Mouse (Mus musculus): ENCODE results near the gene Kpna6. TPM values are rescaled to one million over a fixed set of nuclear protein-coding genes. Genes with fewer than 3 reads are reported as not detected.

Gene Kpna6
- total RNA-seq, 2 experiments from 2014 or later, result 36.1 to 39.0 TPM

DNA sequence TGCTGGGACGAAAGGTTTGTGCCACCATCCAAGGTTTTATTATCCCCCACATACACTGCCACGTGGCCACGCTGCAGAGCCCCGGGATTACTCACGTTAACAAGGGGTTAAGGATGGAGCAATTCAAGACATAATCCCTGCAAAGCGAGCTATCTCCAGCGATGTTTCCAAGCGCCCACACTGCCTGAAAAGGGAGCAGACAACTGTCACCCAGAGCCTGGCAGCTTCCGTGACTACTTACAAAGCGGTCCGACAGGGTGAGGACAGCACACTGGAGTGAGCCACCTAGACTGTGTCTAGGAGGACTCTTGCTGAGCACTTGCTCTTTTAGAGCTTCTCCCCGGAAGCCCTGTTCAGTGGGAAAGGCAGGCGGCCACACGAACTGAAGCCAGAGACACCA, 17.8 kb downstream of the Kpna6 start:
- ATAC-seq (replicated peaks; ENCODE audit: low FRiP score, low TSS enrichment, poor library complexity, severe bottlenecking), result no peak

DNA sequence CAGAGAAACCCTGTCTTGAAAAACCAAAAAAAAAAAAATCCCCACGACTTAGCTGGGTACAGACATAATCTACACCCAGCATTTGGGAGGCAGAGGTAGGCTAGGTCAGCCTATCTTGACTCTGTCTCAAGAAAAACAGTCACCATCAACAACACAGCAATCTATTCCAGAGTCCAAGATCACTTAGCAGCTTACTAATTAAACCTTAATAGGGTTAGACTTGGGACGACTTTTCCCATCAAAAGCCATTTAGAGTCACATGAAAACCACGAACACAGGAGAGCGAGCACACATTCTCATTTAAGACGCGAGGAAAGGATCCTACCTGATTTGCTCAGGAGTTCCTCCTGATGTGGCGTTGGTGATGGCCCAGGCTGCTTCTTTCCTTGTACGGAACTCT, 22.2 kb downstream of the Kpna6 start:
- ATAC-seq (replicated peaks; ENCODE audit: low FRiP score, low TSS enrichment, poor library complexity, severe bottlenecking), result no peak

DNA sequence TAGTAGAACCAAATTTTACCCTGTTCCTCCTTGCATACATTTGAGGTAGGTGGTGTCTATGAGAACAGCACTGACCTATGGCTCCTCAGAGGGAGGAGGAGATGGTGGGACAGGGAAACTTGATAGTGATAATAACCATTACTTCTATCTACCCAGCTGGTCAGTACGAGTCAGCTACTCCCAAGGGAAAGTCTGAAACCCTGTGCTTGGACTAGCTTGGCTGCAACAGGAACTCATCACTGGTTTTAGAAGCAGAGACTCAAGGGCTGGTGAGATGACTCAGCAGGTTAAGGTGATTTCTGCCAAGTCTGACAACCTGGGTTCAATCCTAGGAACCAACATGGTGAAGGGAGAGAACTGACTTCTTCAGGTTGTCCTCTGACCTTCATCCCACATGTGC, 23.9 kb downstream of the Kpna6 start:
- ATAC-seq (replicated peaks; ENCODE audit: low FRiP score, low TSS enrichment, poor library complexity, severe bottlenecking), result no peak

DNA sequence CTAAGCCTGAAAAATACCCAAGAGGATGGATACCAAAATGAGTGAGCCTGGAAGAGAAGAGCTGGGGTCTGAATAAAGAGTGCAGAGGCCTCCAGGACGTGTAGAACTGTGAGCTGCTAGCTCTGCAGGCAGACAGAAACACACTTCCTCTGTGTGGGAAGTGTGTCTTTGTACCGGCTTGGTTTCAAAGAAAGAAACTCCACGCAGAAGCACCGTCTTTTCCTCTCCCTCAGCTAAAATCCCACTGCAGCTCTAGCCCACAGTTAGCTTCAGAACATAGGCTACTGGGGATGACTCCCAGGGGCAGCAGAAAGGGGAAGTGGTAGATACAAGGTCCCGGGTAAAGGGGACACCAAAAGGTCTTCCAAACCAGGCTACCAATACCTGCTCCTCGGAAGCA, 27.4 kb downstream of the Kpna6 start:
- ATAC-seq (replicated peaks; ENCODE audit: low FRiP score, low TSS enrichment, poor library complexity, severe bottlenecking), result no peak

DNA sequence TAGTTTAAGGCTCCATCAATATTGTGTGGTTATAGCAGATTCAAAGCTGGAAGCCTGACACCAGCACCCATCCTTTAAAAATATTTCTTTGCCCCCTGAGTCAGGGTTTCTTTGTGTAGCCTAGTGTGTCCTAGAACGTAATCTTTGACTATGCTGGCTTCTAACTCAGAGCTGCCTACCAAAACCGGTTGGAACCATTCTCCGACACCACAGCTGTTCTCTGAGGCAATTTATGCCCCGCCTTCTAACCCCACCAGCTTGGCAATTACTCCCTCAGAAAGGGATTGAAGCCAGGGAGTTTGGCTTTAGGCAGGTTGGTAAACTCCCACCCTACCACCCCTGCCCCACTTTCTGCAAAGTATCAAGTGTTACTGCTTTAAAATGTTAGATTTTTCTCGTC, 30.8 kb downstream of the Kpna6 start:
- ATAC-seq (replicated peaks; ENCODE audit: low FRiP score, low TSS enrichment, poor library complexity, severe bottlenecking), result no peak

DNA sequence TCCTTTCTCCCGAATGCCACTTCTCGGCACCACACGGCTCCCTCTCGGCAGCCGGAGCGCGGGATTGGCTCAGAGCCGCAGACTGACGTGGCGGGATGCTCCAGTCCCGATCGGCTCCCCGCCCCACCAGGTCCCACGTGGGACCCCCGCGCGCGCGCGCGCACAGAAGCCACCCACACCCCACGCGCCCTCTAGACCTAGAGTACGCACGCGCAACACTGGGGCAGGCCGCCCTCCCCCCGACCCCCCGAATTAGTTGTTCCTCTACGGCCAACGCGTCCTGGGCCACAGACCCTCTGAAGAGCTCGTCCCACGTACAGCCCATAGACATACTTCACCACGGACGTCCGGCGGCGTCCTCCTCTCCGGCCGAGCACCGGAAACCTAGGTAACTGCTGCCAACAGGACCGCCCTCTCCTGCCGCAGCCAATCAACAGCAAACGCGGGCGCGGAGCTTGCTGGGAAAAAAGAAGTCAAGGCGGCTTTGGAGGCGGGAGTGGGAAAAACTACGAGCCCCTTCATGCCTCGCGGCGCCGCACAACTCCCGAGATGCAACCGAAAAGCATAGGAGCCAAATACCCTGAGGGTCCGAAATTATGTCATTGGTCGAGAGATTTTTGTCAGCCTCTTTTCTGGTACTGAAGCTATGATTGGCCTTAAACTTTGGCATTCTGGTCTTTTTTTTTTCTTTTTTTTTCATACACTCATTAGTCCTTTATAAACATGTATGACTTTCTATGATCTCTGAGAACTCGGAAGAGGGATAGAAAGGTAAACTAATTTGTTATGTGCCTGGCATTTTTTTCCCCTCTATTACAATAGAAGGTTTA, 31.7 kb downstream of the Kpna6 start, which contains the start of gene Txlna:
Txlna (minus strand) TSS at position 428 of the 830 bp plus-strand sequence.
- peak; percentile 89 for ATAC-seq (replicated peaks; ENCODE audit: low FRiP score, low TSS enrichment, poor library complexity, severe bottlenecking)

DNA sequence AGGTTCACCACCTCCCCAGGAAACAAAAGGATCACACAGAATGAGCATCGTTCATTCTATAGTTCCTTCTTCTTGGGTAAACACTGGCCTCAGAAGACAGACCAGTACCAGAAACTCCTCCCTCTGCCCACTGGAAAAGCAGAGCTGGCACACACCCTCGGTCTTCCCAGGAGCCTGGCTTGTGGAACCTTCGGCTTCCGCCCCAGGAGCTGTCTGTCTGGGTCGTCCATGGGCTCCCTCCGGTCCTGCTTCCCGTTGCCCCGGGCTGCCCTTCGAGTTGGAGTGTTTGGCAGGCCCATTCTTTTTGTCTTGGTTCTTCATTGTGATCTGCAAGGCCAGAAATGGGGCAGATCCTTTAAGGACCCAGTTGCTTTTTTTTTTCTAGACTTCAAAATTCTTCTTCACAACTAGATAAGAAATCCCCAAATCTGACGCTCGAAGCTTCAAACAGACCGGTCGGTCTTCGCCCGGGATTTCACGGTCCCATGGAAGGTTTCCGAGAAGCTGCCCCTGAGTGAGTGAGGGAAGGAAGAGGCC, 32.4 kb downstream of the Kpna6 start:
- 0 out of 2 replicates have a peak, but pooled peaks have one; percentile 8 for ATAC-seq (replicated peaks; ENCODE audit: low FRiP score, low TSS enrichment, poor library complexity, severe bottlenecking)

DNA sequence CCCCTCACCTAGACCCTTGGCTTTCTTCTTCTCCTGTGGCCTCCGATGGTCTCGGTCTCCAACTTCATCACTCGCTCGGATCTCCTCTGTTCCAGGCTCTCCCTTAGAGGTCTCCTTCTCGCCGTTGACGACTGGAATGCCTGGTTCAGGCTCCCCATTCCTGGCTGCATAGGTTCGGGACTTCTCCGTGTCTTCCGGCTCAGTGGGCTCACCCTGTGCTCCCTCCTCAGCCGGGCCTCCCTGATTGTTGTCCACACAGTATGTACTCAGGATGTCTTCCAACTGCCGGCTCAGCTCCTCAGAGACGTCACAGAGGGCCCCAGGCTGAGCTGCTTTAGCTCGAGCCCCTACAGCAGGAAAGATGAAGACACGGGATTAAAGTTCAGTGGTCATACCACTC, 33.3 kb downstream of the Kpna6 start:
- no peak for ATAC-seq (replicated peaks; ENCODE audit: low FRiP score, low TSS enrichment, poor library complexity, severe bottlenecking)

DNA sequence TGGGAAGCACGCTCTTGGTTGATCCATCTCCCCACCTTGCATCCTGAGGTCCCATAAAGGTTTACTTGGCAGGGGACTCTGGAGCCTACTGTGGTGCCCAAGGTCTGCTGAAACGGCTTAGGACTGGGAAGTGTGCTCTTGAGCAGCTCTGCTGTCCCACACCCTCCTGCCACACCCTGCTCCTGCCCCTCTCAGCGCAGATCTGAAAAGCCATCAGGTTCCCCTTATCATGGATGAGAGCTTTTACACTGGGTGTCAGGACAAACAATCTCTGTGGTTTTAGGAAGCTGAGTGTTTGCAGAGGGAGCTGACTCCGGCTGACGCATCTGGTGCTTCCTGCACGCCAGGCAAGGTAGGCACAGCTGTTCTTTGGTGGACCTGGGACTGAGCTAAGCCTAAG, 38.7 kb downstream of the Kpna6 start:
- peak; percentile 56 for ATAC-seq (replicated peaks; ENCODE audit: low FRiP score, low TSS enrichment, poor library complexity, severe bottlenecking)

DNA sequence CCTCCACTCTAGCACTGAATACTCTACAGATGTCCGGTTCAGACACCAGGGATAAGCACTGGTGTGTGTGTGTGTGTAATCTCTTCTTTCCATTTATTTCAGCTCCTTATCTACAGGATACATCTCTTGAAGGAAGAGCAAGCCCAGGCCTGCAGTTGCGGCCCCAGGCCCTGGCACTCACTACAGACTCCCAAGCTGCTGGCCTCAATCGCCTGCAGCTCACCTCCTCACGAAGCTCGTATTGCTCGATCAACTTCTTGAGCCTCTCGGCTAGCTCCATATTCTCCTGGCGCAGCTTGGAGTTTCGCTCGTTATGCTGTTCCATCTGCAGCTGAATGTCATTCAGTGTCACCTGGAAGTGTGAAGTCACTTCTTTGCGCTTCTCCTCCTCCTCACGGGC, 40.7 kb downstream of the Kpna6 start:
- no peak for ATAC-seq (replicated peaks; ENCODE audit: low FRiP score, low TSS enrichment, poor library complexity, severe bottlenecking)

DNA sequence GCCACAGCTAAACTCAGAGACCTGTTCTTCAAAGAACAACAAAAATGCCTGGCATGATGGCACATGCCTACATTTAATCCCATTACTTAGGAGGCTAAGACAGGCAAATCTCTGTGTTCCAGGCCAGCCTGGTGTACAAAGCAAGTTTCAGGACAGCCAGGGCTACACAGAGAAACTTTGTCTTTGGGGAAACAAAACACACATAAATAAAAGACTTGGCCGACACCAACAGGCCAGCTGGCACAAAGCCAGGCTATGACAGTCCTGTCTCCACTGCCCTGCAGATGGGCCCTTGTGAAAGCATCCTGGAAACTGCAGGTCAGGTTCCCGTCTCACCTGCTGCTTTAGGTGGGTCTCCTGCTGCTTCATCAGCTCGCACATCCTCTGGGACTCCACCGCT, 41.6 kb downstream of the Kpna6 start:
- no peak for ATAC-seq (replicated peaks; ENCODE audit: low FRiP score, low TSS enrichment, poor library complexity, severe bottlenecking)

DNA sequence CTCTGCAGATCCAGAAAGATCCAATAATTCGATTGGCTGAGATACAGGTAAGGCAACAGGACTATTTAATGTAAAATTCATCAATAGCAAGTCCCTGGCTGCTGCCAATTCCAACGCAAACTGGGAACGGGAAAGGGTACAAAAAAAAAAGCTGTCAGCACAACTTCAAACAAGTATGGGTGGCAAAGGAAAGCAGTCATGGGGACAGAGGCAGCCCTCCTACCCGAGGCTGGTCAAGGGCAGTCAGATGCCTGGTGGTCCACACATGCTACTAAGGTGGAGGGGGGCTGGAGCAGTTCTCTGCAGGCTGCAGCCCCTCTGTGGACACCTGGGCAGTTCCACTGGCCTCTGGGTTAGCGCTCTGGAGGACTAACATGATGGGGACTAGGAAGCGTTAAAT, 46.5 kb downstream of the Kpna6 start:
- no peak for ATAC-seq (replicated peaks; ENCODE audit: low FRiP score, low TSS enrichment, poor library complexity, severe bottlenecking)

DNA sequence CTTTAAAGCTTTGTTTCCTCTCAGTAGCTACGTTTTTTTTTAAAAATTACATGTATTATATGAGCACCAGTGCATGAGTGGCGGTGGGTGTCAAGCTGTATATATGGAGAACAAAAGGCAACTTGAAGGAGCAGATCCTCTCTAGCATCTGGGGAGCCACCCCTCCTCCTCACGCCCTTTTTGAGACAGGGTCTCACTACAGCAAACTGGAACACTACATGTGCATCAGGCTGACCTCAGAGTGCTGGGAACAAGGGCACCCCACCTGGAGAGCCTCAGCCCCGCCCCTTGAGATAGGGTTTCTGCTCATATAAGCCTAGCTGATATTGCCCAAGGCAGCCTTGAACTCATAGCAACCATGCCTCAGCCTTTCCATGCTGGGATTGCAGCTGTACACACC, 47.1 kb downstream of the Kpna6 start:
- ATAC-seq (replicated peaks; ENCODE audit: low FRiP score, low TSS enrichment, poor library complexity, severe bottlenecking), result no peak

DNA sequence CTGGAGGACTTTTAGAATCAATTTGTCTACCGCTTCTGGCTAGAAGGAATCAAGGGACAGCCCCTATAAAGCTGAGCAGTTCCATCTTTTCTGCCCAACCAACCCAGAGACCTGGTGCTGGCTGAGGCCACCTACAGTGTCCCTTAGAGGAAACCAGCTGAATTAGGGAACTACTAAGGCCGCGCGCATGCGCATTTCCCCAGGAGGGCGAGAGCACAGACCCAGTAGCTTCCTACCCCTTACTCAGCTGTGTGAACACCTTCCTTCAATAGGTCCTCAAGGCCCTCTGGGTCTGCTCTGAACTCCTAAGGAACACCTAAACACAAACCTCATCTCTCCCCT, 47.6 kb downstream of the Kpna6 start:
- ATAC-seq (replicated peaks; ENCODE audit: low FRiP score, low TSS enrichment, poor library complexity, severe bottlenecking), result peak; percentile 12; the same call in 1 of the 2 replicates

DNA sequence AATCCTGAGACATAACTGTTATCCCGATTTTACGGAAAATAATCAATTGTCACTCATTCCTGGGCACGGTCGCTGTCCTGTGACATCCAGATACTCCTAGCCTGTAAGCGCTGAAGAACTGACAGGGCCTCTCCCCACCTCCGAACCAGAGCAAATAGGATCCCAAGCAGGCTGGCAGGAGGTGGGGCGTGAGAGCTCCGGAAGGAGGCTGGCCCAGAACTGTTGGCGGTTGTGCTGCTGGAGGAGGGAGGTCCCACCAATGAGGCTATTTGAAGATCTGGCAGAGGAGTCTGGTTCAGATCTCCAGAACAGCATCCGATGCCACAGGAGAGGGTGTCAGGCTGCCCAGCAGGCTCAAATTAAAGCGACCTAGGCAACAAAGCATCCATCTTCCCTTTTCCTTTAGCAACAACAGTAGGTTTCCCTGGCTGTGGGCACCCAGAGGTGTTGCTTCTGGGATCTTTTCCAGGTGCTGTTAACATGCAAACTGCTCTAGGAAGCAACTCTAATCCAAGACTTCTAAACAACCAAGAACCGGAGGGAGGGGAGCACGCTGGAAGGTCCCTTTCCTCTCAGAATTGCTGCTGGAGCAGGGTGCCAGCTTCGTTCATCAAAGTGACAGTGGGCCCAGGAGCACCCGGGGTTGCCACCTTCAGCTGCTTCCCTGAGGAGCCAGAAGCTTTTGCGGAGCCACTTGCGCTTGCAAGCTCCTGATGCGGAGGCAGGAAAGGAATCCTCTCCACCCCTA, 48.1 kb downstream of the Kpna6 start:
- peak; percentile 94 for ATAC-seq (replicated peaks; ENCODE audit: low FRiP score, low TSS enrichment, poor library complexity, severe bottlenecking)

DNA sequence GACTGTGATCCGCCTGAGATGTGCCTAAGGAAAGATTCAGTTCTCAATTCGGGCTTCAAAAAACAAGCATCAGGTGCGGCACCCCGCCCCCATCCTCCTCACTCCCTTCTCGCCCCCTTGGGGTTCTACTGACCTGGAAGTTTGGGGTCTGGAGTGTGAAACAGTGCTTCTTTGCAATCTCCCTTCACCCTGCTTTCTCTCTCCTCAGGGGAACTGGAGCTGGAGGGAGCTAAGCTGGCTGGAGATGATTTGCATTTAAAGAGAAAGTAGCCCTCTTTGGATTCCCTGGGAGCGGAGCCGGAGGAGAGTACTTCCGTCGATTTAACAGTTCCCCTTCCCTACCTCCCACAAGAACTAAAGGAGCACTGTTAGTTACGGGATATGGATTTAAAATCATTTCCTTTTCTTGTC, 48.9 kb downstream of the Kpna6 start, which contains the start of gene Ccdc28b:
Ccdc28b (minus strand) TSS at position 267 of the 411 bp plus-strand sequence.
- no peak for ATAC-seq (replicated peaks; ENCODE audit: low FRiP score, low TSS enrichment, poor library complexity, severe bottlenecking)

DNA sequence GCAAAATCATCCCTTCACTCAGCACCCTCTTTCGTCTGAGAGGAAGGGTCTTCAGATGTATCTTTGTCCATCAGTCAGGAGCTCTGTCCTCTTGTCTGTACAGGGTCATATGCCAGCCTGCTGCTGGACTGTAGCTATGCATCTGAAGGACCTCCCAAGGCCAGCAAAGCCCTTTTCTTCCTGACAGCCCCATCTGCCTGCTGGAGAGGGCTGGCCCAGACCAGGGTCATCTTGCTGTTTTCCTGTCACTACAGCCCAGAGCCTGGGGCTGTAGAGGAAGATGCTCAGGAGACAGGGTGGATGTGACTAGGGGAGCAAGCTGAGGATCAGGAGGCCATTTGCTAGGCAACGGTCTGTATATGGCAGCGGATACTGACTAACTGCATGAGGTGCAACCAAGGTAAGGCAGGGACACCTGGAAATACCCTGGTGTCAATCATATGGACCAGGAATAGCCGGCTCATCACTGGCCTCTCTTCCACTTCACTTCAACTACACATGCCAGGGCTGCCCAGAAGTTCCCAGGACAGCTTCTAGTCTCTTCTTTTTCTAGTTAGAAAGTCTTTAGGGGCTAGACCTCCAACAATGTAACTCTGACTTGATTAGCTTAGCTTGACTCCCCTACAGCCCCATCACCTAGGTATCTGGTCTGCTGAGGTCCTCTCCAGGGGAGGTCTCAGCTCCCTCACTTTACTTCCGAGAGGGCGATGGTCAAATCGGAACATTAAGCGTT, 49.6 kb downstream of the Kpna6 start:
- no peak for ATAC-seq (replicated peaks; ENCODE audit: low FRiP score, low TSS enrichment, poor library complexity, severe bottlenecking)

DNA sequence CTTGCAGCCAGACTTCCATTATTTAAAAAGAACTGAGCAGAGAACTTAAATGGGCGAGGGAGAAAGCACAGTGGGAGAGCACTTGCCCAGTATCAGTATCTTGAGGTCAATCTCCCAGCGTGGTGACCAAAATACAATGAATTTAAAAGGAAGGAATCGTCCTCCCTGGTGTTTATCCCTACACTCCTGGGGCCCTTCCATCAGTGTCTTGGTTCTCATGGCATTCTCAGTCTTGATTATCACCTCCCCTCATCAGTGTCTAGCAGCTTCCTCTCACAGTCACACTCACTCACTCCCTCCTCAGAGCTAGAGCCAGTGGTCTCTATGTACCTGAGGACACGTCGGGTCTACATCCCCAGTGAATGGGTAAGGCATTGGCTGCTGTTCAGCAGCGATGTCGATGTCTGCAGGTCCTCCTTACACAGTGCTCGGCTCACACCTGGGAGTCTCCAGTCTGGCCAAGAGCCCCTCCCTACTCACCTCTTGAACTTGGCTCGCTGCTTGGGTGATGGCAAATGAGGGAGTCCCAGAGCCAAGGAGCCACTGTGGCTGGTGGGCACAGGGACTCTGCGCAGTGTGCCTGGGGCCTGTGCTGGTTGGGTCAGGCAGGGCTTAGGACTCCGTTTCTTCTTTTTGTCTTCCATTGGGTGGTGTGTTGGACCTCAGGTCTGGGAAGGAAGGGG, 50.3 kb downstream of the Kpna6 start:
- no peak for ATAC-seq (replicated peaks; ENCODE audit: low FRiP score, low TSS enrichment, poor library complexity, severe bottlenecking)

DNA sequence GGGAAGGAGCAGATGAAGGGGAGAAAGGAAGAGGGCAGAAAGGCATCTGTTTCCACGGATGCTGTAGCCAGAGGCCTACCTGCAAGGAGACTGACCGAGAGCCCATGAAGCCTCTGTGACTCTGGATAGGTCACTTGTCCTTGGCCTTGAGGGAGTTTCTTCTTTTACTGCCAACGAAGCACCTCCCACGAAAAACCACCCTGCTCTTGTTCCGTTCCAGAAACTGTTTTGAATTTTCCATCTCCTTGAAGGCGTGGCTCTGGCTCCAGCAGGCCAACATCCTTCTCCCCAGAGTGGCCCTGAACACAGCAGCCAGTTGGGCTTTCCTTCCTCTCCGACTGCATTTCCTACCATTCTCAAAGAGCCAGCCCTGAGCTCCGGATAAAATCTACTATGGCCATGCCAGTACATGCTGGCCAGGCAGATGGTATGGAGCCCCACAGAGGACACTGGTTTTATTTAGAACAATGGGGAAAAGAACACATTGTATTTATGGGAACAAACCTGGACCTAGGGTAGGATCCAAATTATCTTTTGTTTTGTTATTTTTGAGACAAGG, 51.2 kb downstream of the Kpna6 start:
- no peak for ATAC-seq (replicated peaks; ENCODE audit: low FRiP score, low TSS enrichment, poor library complexity, severe bottlenecking)
